Mouse (Mus musculus) thymus, adult 2 months (tissue): ENCODE results near the gene Gm20388.

Experiments
- CTCF ChIP-seq: fragments of 200-500 bp; IDR thresholded peaks from 2 replicates; pipeline ENCODE4 v1.5.1; 2012; ENCODE audit warnings: mild to moderate bottlenecking, control low read depth, low read length, moderate library complexity, borderline replicate concordance; ENCODE audit not compliant: control insufficient read depth, poor library complexity, insufficient read depth; ENCODE audit errors: extremely low read depth
- POLR2A ChIP-seq: fragments of 200-500 bp; IDR thresholded peaks from 2 replicates; pipeline ENCODE4 v1.6.1; 2012; ENCODE audit warnings: mild to moderate bottlenecking, low read length, control low read depth, moderate library complexity; ENCODE audit not compliant: control insufficient read depth, poor library complexity, insufficient read depth; ENCODE audit errors: extremely low read depth

DNA sequence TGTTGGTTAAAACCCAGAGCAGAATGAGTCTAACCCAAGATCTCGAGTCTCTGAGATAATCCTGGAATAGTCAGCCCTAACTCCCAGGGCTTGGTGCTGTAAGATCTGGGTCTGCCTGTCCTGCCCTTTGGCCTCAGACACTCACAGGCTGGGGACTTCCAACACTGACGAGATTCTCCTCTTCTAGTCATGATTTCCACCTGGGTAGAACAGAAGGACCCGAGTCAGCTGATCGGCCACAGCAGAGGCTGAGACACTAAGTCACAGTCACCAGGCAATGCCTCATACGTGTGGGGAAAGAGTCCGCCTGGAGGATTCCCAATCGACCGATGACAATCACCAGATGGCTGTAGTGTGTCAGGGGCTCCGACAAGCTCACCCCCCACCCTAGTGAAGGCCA, 3785.5 kb downstream of the Gm20388 start:
- TF ChIP-seq CTCF (no peak), POLR2A (no peak)
